Mouse (Mus musculus): ENCODE data around the gene Sema4b.

DNA sequence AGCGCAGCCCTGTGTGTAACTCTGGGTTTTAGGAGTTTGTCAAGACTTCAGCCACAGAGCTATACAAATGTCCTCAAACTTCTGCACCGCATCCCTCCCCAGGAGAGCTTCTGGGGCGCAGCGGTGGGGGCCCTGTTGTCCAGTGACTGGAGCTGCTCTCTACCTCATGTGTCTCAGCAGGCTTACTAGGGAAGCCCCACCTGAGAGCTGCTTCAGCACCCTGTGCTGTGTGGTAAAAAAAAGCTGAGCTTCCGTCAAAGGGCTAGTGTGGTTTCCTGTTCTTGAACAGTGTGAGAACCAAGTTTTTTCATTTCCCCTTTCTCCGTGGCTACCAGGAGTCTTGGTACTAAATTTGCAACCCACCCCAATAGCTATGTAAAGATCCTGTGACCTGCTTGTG, 23.0 kb downstream of the Sema4b start:
- TF ChIP-seq CTCF (IDR thresholded peaks at IDR 0.05; ENCODE audit: insufficient read depth, low read length) = no peak
- TF ChIP-seq POLR2A (IDR thresholded peaks at IDR 0.05; ENCODE audit: borderline replicate concordance, extremely low read depth, low read depth, low read length) = no peak
